Mouse (Mus musculus) cerebellum, adult (tissue): ENCODE results near the gene Grid1.

Source experiments
- ATAC-seq: cut with Nextera tagmentation; 2 replicates; pipeline ENCODE4 v1.9.2; 2017; ENCODE audit warnings: mild to moderate bottlenecking, moderate library complexity, mixed read lengths; ENCODE audit not compliant: insufficient number of reproducible peaks, low FRiP score, low TSS enrichment

Gene Grid1

GRCm38 (mm10) chr14:35103639-35104210 lies 283.8 kb downstream of the Grid1 start:
- no peak for ATAC-seq

GRCm38 (mm10) chr14:35107596-35107995 lies 287.7 kb downstream of the Grid1 start:
- ATAC-seq = no peak

GRCm38 (mm10) chr14:35110928-35111327 lies 291.0 kb downstream of the Grid1 start:
- ATAC-seq = no peak

- ATAC-seq = no peak
Observed at GRCm38 (mm10) chr14:35112327-35113275, 292.7 kb downstream of the Grid1 start.

- ATAC-seq = no peak
Observed at GRCm38 (mm10) chr14:35113276-35113645, 293.4 kb downstream of the Grid1 start.

- ATAC-seq = no peak
Observed at GRCm38 (mm10) chr14:35115913-35116312, 296.0 kb downstream of the Grid1 start.

- no peak for ATAC-seq
Observed at GRCm38 (mm10) chr14:35120089-35120488, 300.2 kb downstream of the Grid1 start.

GRCm38 (mm10) chr14:35120905-35121304 lies 301.0 kb downstream of the Grid1 start:
- ATAC-seq = no peak

- ATAC-seq = no peak
Observed at GRCm38 (mm10) chr14:35122111-35122510, 302.2 kb downstream of the Grid1 start.

GRCm38 (mm10) chr14:35123260-35123875 lies 303.5 kb downstream of the Grid1 start:
- no peak for ATAC-seq

- ATAC-seq = no peak
Observed at GRCm38 (mm10) chr14:35127616-35128015, 307.7 kb downstream of the Grid1 start.

GRCm38 (mm10) chr14:35135056-35135455 lies 315.1 kb downstream of the Grid1 start:
- no peak for ATAC-seq

- no peak for ATAC-seq
Observed at GRCm38 (mm10) chr14:35138069-35138468, 318.2 kb downstream of the Grid1 start.

GRCm38 (mm10) chr14:35139824-35140223 lies 319.9 kb downstream of the Grid1 start:
- ATAC-seq = peak; percentile 23; the same call in 1 of the 2 replicates

- ATAC-seq = no peak
Observed at GRCm38 (mm10) chr14:35152450-35152849, 332.5 kb downstream of the Grid1 start.

GRCm38 (mm10) chr14:35153701-35154277 lies 333.9 kb downstream of the Grid1 start:
- ATAC-seq = no peak

- ATAC-seq = no peak
Observed at GRCm38 (mm10) chr14:35154364-35154763, 334.5 kb downstream of the Grid1 start.

- no peak for ATAC-seq
Observed at GRCm38 (mm10) chr14:35157069-35157655, 337.3 kb downstream of the Grid1 start.

GRCm38 (mm10) chr14:35159296-35159695 lies 339.4 kb downstream of the Grid1 start:
- no peak for ATAC-seq

GRCm38 (mm10) chr14:35167451-35167850 lies 347.5 kb downstream of the Grid1 start:
- no peak for ATAC-seq
